Mouse (Mus musculus) brain, embryonic 14.5 days (tissue): Measurements from ENCODE around the gene Hsd17b13.

Source experiments
- CTCF ChIP-seq: fragments of 200-500 bp; IDR thresholded peaks from 2 replicates; pipeline ENCODE4 v1.5.1; 2012; ENCODE audit warnings: inconsistent platforms, mild to moderate bottlenecking, moderate library complexity, borderline replicate concordance; ENCODE audit not compliant: insufficient read depth, insufficient read length; ENCODE audit errors: extremely low read depth
- POLR2A ChIP-seq: fragments of 200-500 bp; IDR thresholded peaks from 2 replicates; pipeline ENCODE4 v1.6.1; 2012; ENCODE audit warnings: mild to moderate bottlenecking, inconsistent platforms, borderline replicate concordance; ENCODE audit not compliant: poor library complexity, insufficient read depth, insufficient read length, severe bottlenecking; ENCODE audit errors: extremely low read depth

DNA sequence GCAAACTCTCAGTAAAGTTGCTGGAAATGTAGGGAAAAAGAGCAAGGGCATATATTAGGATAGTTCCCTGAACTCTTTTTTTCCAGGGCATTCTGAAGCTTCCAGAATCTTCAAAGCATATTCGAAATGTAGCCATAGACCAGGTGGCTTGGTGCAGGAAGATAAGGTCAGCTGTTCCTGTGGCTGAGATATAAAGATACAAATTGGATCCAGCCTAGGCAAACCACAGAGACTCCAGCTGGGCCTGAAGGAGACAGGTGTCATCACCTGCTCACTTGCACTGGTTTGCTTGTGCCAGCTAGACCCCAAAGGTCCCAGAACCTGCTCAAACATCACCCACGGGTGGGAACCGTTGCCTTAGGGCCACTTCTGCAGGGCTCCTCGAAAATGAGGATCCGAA is 65.7 kb downstream of the Hsd17b13 start:
- TF ChIP-seq CTCF (no peak), POLR2A (no peak)
